Mouse (Mus musculus) adrenal gland, postnatal 14 days (tissue): Measurements from ENCODE around the gene Slc26a10. TPM values are rescaled to one million over a fixed set of nuclear protein-coding genes. Genes with fewer than 3 reads are reported as not detected.
A peak's percentile ranks its signal among the peaks of the same experiment; 100 is the strongest.
"Not testable (repeated sequence)": the region's sequence is repeated elsewhere in the genome, so short reads cannot be mapped to it uniquely, and the experiment has no call there.

ENCODE experiments used
- DNase-seq: peaks from one replicate; pipeline ENCODE4 v3.0.0; 2021; ENCODE audit warnings: mixed read lengths
- total RNA-seq: library from RNA; stranded (reverse); gene quantifications from 2 replicates; pipeline ENCODE4 v1.2.3, GENCODE M21; 2021

The Slc26a10 gene
- total RNA-seq, 1 experiment from 2014 or later: 10.8 TPM

- DNase-seq: no peak
Measured at GRCm38 (mm10) chr10:127160728-127161127, 19.7 kb downstream of the Slc26a10 start.

GRCm38 (mm10) chr10:127160081-127160480, 20.4 kb downstream of the Slc26a10 start:
- no peak for DNase-seq

GRCm38 (mm10) chr10:127158471-127158870, 22.0 kb downstream of the Slc26a10 start:
- DNase-seq: no peak

- DNase-seq: no peak
Measured at GRCm38 (mm10) chr10:127156511-127156910, 23.9 kb downstream of the Slc26a10 start.

GRCm38 (mm10) chr10:127156089-127156488, 24.4 kb downstream of the Slc26a10 start:
- DNase-seq: no peak

- DNase-seq: no peak
Measured at GRCm38 (mm10) chr10:127154652-127155051, 25.8 kb downstream of the Slc26a10 start.

GRCm38 (mm10) chr10:127154241-127154640, 26.2 kb downstream of the Slc26a10 start:
- DNase-seq: no peak

GRCm38 (mm10) chr10:127153323-127153722, 27.1 kb downstream of the Slc26a10 start:
- DNase-seq: no peak

GRCm38 (mm10) chr10:127152556-127152955, 27.9 kb downstream of the Slc26a10 start:
- not testable (repeated sequence) for DNase-seq

GRCm38 (mm10) chr10:127151233-127151632, 29.2 kb downstream of the Slc26a10 start:
- DNase-seq: not testable (repeated sequence)

- DNase-seq: no peak
Measured at GRCm38 (mm10) chr10:127150471-127150872, 30.0 kb downstream of the Slc26a10 start.

- peak; percentile 34 for DNase-seq
Measured at GRCm38 (mm10) chr10:127147135-127147534, 33.3 kb downstream of the Slc26a10 start.

GRCm38 (mm10) chr10:127145303-127145702, 35.1 kb downstream of the Slc26a10 start:
- no peak for DNase-seq

GRCm38 (mm10) chr10:127144536-127144935, 35.9 kb downstream of the Slc26a10 start:
- no peak for DNase-seq

- DNase-seq: no peak
Measured at GRCm38 (mm10) chr10:127143228-127143627, 37.2 kb downstream of the Slc26a10 start.

GRCm38 (mm10) chr10:127141500-127141899, 38.9 kb downstream of the Slc26a10 start:
- DNase-seq: no peak

GRCm38 (mm10) chr10:127140971-127141370, 39.5 kb downstream of the Slc26a10 start:
- no peak for DNase-seq

- DNase-seq: no peak
Measured at GRCm38 (mm10) chr10:127138328-127139141, 41.9 kb downstream of the Slc26a10 start.

- DNase-seq: no peak
Measured at GRCm38 (mm10) chr10:127137896-127138295, 42.5 kb downstream of the Slc26a10 start.

GRCm38 (mm10) chr10:127136510-127136909, 43.9 kb downstream of the Slc26a10 start:
- DNase-seq: no peak

GRCm38 (mm10) chr10:127135118-127135836, 45.2 kb downstream of the Slc26a10 start:
- no peak for DNase-seq

- peak; percentile 21 for DNase-seq
Measured at GRCm38 (mm10) chr10:127134394-127135035, 45.9 kb downstream of the Slc26a10 start.

- no peak for DNase-seq
Measured at GRCm38 (mm10) chr10:127132469-127132868, 48.0 kb downstream of the Slc26a10 start.
